Mouse (Mus musculus) myocyte (in vitro differentiated cells): Measurements from ENCODE around the gene Lat2. TPM values are rescaled to one million over a fixed set of nuclear protein-coding genes. Genes with fewer than 3 reads are reported as not detected.

ENCODE experiments used
- H3K27me3 ChIP-seq: one replicate; pipeline ENCODE4 v1.6.1; 2011; ENCODE audit not compliant: control insufficient read depth, insufficient read depth, insufficient read length
- H3K36me3 ChIP-seq: one replicate; pipeline ENCODE4 v1.6.1; 2011; ENCODE audit not compliant: control insufficient read depth, insufficient read depth
- H3K4me2 ChIP-seq: one replicate; pipeline ENCODE4 v1.6.1; 2011; ENCODE audit warnings: low read depth, control low read depth
- H3K4me3 ChIP-seq: one replicate; pipeline ENCODE4 v1.5.1; 2011; ENCODE audit warnings: mild to moderate bottlenecking, control low read depth, moderate library complexity
- H3K79me2 ChIP-seq: one replicate; pipeline ENCODE4 v1.6.1; 2011; ENCODE audit not compliant: control insufficient read depth, insufficient read depth
- H3ac ChIP-seq: one replicate; pipeline ENCODE4 v1.6.1; 2011; ENCODE audit not compliant: control insufficient read depth, insufficient read length
- CEBPB ChIP-seq: IDR thresholded peaks from 2 replicates; pipeline ENCODE4 v1.6.1; 2011; ENCODE audit warnings: mild to moderate bottlenecking, moderate library complexity; ENCODE audit not compliant: poor library complexity, insufficient read depth, severe bottlenecking
- E2F4 ChIP-seq: IDR thresholded peaks from one replicate; pipeline ENCODE4 v1.6.1; 2011; ENCODE audit warnings: mild to moderate bottlenecking, control low read depth, moderate library complexity; ENCODE audit not compliant: insufficient read depth
- MAX ChIP-seq: IDR thresholded peaks from one replicate; pipeline ENCODE4 v1.6.1; 2011; ENCODE audit warnings: low read depth, mild to moderate bottlenecking, control low read depth
- MYOD1 ChIP-seq, 3 experiments: IDR thresholded peaks; one replicate each; pipeline ENCODE4 v1.6.1; 2011; ENCODE audit warnings: control low read depth in 2 of 3, low read depth in 2 of 3, mild to moderate bottlenecking in 2 of 3, moderate library complexity in 1 of 3; ENCODE audit not compliant: insufficient read length in 2 of 3, control insufficient read depth in 1 of 3
- MYOG ChIP-seq, 3 experiments: IDR thresholded peaks; one replicate each; pipeline ENCODE4 v1.6.1; 2011; ENCODE audit warnings: control low read depth in 2 of 3, low read depth in 2 of 3, mild to moderate bottlenecking in 2 of 3; ENCODE audit not compliant: insufficient read length in 2 of 3, control insufficient read depth in 1 of 3, insufficient read depth in 1 of 3
- POLR2A ChIP-seq: IDR thresholded peaks from one replicate; pipeline ENCODE4 v1.6.1; 2011; ENCODE audit warnings: low read depth, mild to moderate bottlenecking, control low read depth, moderate library complexity; ENCODE audit not compliant: insufficient read length
- POLR2AphosphoS2 ChIP-seq: IDR thresholded peaks from one replicate; pipeline ENCODE4 v1.6.1; 2011; ENCODE audit warnings: low read depth, control low read depth; ENCODE audit not compliant: insufficient read length
- REST ChIP-seq: IDR thresholded peaks from one replicate; pipeline ENCODE4 v1.6.1; 2011; ENCODE audit warnings: mild to moderate bottlenecking, control low read depth, moderate library complexity; ENCODE audit not compliant: insufficient read depth, insufficient read length
- SRF ChIP-seq: IDR thresholded peaks from one replicate; pipeline ENCODE4 v1.6.1; 2011; ENCODE audit warnings: low read depth; ENCODE audit not compliant: control insufficient read depth, insufficient read length
- TCF12 ChIP-seq: IDR thresholded peaks from one replicate; pipeline ENCODE4 v1.6.1; 2011; ENCODE audit warnings: mild to moderate bottlenecking, control low read depth; ENCODE audit not compliant: poor library complexity, insufficient read depth, severe bottlenecking
- TCF3 ChIP-seq: IDR thresholded peaks from one replicate; pipeline ENCODE4 v1.6.1; 2011; ENCODE audit warnings: low read depth, control low read depth; ENCODE audit not compliant: insufficient read length
- USF1 ChIP-seq: IDR thresholded peaks from one replicate; pipeline ENCODE4 v1.6.1; 2011; ENCODE audit warnings: low read depth, mild to moderate bottlenecking, control low read depth, moderate library complexity
- polyA plus RNA-seq: library from polyadenylated mRNA; unstranded; fragments of >200 nt; fragmentation: generic; extraction: Trizol; gene quantifications from one replicate; pipeline ENCODE4 v1.2.1, GENCODE M21; 2012; ENCODE audit warnings: missing spikeins

The Lat2 gene
- polyA plus RNA-seq, 1 experiment, result 0.59 TPM

- Histone ChIP-seq H3ac (no peak overlapping the region), H3K4me3 (no peak overlapping the region), H3K36me3 (no peaks in the 10 kb centered on the region), H3K79me2 (no peaks in the 10 kb centered on the region), H3K27me3 (no peaks in the 10 kb centered on the region), H3K4me2 (no peak overlapping the region)
- TF ChIP-seq CEBPB, result no peak
Observed at GRCm38 (mm10) chr5:134606314-134606713, 8.5 kb downstream of the Lat2 start.

- Histone ChIP-seq H3K36me3 (no peaks in the 10 kb centered on the region), H3K79me2 (no peaks in the 10 kb centered on the region), H3ac (no peak overlapping the region), H3K4me2 (no peak overlapping the region), H3K27me3 (no peaks in the 10 kb centered on the region), H3K4me3 (no peak overlapping the region)
- no peak for TF ChIP-seq CEBPB
- TF ChIP-seq MYOD1 (IDR thresholded peaks at IDR 0.05; ENCODE audit: control insufficient read depth in 1 of 3, insufficient read length in 2 of 3, low read depth in 2 of 3), result no peak
- no peak for TF ChIP-seq SRF
- no peak for TF ChIP-seq USF1
Observed at GRCm38 (mm10) chr5:134604376-134604775, 10.4 kb downstream of the Lat2 start.

GRCm38 (mm10) chr5:134597711-134598110 is 17.1 kb downstream of the Lat2 start:
- Histone ChIP-seq H3ac (no peak overlapping the region), H3K4me3 (no peak overlapping the region), H3K79me2 (no peaks in the 10 kb centered on the region), H3K4me2 (no peak overlapping the region), H3K27me3 (no peaks in the 10 kb centered on the region), H3K36me3 (peaks cover 3% of the 10 kb centered on the region)
- TF ChIP-seq MYOG (IDR thresholded peaks at IDR 0.05; ENCODE audit: control insufficient read depth in 1 of 3, insufficient read depth in 1 of 3, insufficient read length in 2 of 3, low read depth in 2 of 3), result no peak
- TF ChIP-seq MYOD1 (IDR thresholded peaks at IDR 0.05; ENCODE audit: control insufficient read depth in 1 of 3, insufficient read length in 2 of 3, low read depth in 2 of 3), result no peak
- no peak for TF ChIP-seq TCF12
- TF ChIP-seq MAX, result no peak
- no peak for TF ChIP-seq POLR2AphosphoS2
- no peak for TF ChIP-seq POLR2A
- no peak for TF ChIP-seq TCF3
- TF ChIP-seq REST, result no peak
- no peak for TF ChIP-seq USF1
- TF ChIP-seq CEBPB, result no peak
- TF ChIP-seq E2F4, result no peak
- no peak for TF ChIP-seq SRF

GRCm38 (mm10) chr5:134593093-134593492 is 21.7 kb downstream of the Lat2 start:
- TF ChIP-seq POLR2A (no peak), REST (no peak)
- Histone ChIP-seq H3K4me2 (no peak overlapping the region), H3ac (no peak overlapping the region), H3K36me3 (peaks cover 7% of the 10 kb centered on the region), H3K27me3 (no peaks in the 10 kb centered on the region), H3K79me2 (no peaks in the 10 kb centered on the region), H3K4me3 (no peak overlapping the region)

- TF ChIP-seq TCF12 (no peak), USF1 (no peak), MAX (no peak), MYOD1 (IDR thresholded peaks at IDR 0.05; ENCODE audit: control insufficient read depth in 1 of 3, insufficient read length in 2 of 3, low read depth in 2 of 3) (no peak), MYOG (IDR thresholded peaks at IDR 0.05; ENCODE audit: control insufficient read depth in 1 of 3, insufficient read depth in 1 of 3, insufficient read length in 2 of 3, low read depth in 2 of 3) (no peak), POLR2AphosphoS2 (no peak), REST (no peak), TCF3 (no peak), E2F4 (no peak), POLR2A (no peak), CEBPB (no peak), SRF (no peak)
- no peaks in the 10 kb centered on the region for H3K79me2 ChIP-seq
- H3ac ChIP-seq, result no peak overlapping the region
- H3K27me3 ChIP-seq, result no peaks in the 10 kb centered on the region
- peaks cover 7% of the 10 kb centered on the region for H3K36me3 ChIP-seq
- H3K4me2 ChIP-seq, result no peak overlapping the region
- no peak overlapping the region for H3K4me3 ChIP-seq
Observed at GRCm38 (mm10) chr5:134592026-134592581, 22.7 kb downstream of the Lat2 start.
